27 mouse cellular contexts compared by ENCODE assay signal in the genomic region with DNA sequence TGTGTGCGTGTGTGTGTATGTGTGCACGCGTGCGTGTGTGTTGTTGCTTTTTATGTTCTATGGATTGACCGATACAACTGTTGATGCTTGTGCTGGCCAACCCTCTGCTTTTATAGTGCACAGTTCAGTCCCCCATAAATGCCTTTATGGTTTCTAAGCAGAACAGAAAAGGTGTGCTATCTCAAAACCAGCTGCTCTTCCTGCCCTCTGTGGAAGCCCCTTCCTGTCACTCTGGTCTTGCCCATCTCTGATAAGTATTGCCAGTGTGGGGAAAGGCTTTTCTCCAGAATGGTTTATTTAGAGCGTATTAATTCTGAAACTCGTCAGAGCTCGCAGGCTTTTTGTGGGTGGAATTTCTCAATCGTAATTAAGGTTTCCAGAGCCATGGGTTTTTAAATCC. TPM values are rescaled to one million over a fixed set of nuclear protein-coding genes. Genes with fewer than 3 reads are reported as not detected.
DNase-seq lines count a peak whose midpoint lies in the region; ATAC-seq lines count a peak whose summit lies in the region.
"Had no signal": no experiment of that assay in that cellular context is flagged by ENCODE, and none has a peak within 500 bp of the region (broad histone marks: within the 10 kb centered on the region; RNA-seq: fewer than 3 reads in every experiment).

No protein-coding gene starts in this region.

- H3K27me3 ChIP-seq in liver, embryonic 11.5 days (replicated peaks; ENCODE audit: control insufficient read depth, insufficient read depth, low read length), result no peaks in the 10 kb centered on the region; the same call in 1 of the 2 replicates
- H3K27me3 ChIP-seq: CH12.LX; embryonic facial prominence, embryonic 12.5 days; embryonic facial prominence, embryonic 15.5 days; hindbrain, embryonic 13.5 days had no signal

- H3K4me1 ChIP-seq in liver, embryonic 11.5 days (replicated peaks; ENCODE audit: control insufficient read depth, insufficient read depth, low read length), result no peaks in the 10 kb centered on the region
- H3K4me1 ChIP-seq: embryonic facial prominence, embryonic 12.5 days; embryonic facial prominence, embryonic 15.5 days; hindbrain, embryonic 13.5 days had no signal

- 86% methylated on average over 9 of the region's 9 CpGs for WGBS in liver, embryonic 11.5 days

- no peak overlapping the region for H3K4me3 ChIP-seq in liver, embryonic 11.5 days (ENCODE audit: low read depth, low read length)
- H3K4me3 ChIP-seq: embryonic facial prominence, embryonic 12.5 days; embryonic facial prominence, embryonic 15.5 days; gastrocnemius, adult 2 months; hindbrain, embryonic 13.5 days had no signal

- no peak overlapping the region for H3K27ac ChIP-seq in liver, embryonic 11.5 days (ENCODE audit: low read depth, low read length)
- H3K27ac ChIP-seq: embryonic facial prominence, embryonic 12.5 days; embryonic facial prominence, embryonic 15.5 days; gastrocnemius, adult 2 months; hindbrain, embryonic 13.5 days had no signal

- H3K9ac ChIP-seq in liver, embryonic 11.5 days (ENCODE audit: low read depth, low read length), result no peak overlapping the region
- H3K9ac ChIP-seq: embryonic facial prominence, embryonic 12.5 days; embryonic facial prominence, embryonic 15.5 days; forebrain, postnatal 0 days; hindbrain, embryonic 13.5 days had no signal

- peak; percentile 65; the same call in 1 of the 2 replicates for ATAC-seq in liver, embryonic 11.5 days (replicated peaks; ENCODE audit: low FRiP score)
- ATAC-seq in common myeloid progenitor, adult 5-6 weeks (replicated peaks; ENCODE audit: low read depth, poor library complexity, severe bottlenecking), result peak; percentile 93
- ATAC-seq in megakaryocyte progenitor cell, adult 5-6 weeks (replicated peaks; ENCODE audit: poor library complexity), result peak; percentile 64
- ATAC-seq: forebrain, embryonic 14.5 days; forebrain, postnatal 0 days; hindbrain, embryonic 16.5 days had no signal

- no peak for DNase-seq in liver, embryonic 11.5 days (ENCODE audit: low spot score)
- no peak for DNase-seq in liver
- no peak for DNase-seq in urinary bladder, postnatal 10 days (ENCODE audit: low spot score)
- no peak for DNase-seq in embryo, embryonic 10.5 days (ENCODE audit: low spot score)
- DNase-seq: adrenal gland, adult 2 months; adrenal gland, postnatal 14 days; B cell, adult 2 months; cerebellum, adult 11 months; cerebellum, adult 2 months; cerebellum, adult 9-11 months; cerebellum, postnatal 36 days; forebrain, postnatal 0 days; gastrocnemius, adult 2 months; gastrocnemius, postnatal 14 days; heart, adult 11 months had no signal

- H3K36me3 ChIP-seq in liver, embryonic 11.5 days (ENCODE audit: control insufficient read depth, insufficient read depth, low read length), result peaks cover 8% of the 10 kb centered on the region; the same call in 1 of the 2 replicates

- no peaks in the 10 kb centered on the region for H3K9me3 ChIP-seq in liver, embryonic 11.5 days (ENCODE audit: control insufficient read depth, low read length)
- H3K9me3 ChIP-seq: embryonic facial prominence, embryonic 12.5 days; embryonic facial prominence, embryonic 15.5 days; G1E; hindbrain, embryonic 13.5 days had no signal

- H3K4me2 ChIP-seq in liver, embryonic 11.5 days, result no peak overlapping the region
- H3K4me2 ChIP-seq: embryonic facial prominence, embryonic 12.5 days; embryonic facial prominence, embryonic 15.5 days; heart, embryonic 11.5 days; hindbrain, embryonic 13.5 days had no signal

RNA-seq across cellular contexts. Expression of a gene that starts 4.1 kb away (rescaled TPM):
- polyA plus RNA-seq in liver, embryonic 11.5 days (2014; fragmentation: Nextera tagmentation; extraction: Ambion mirVana), result not detected in 2 replicates
- total RNA-seq in common myeloid progenitor, adult 5-6 weeks (2017), result not detected in 2 replicates
- not detected in 2 replicates for total RNA-seq in megakaryocyte progenitor cell, adult 5-6 weeks (2015)
- total RNA-seq in megakaryocyte progenitor cell, adult 5-6 weeks (2017), result not detected in 2 replicates
- total RNA-seq: adrenal gland, postnatal 14 days; CH12.LX; forebrain, postnatal 0 days; hematopoietic stem cell, adult 5-6 weeks had no signal
- polyA plus RNA-seq: embryonic facial prominence, embryonic 12.5 days; embryonic facial prominence, embryonic 15.5 days; forebrain, embryonic 11.5 days; forebrain, embryonic 14.5 days; G1E; hindbrain, embryonic 13.5 days; hindbrain, embryonic 16.5 days had no signal

RNA-seq across cellular contexts. Expression of a gene that starts 13.1 kb away (rescaled TPM):
- 28.1 and 31.9 TPM in 2 replicates for polyA plus RNA-seq in liver, embryonic 11.5 days (2014; fragmentation: Nextera tagmentation; extraction: Ambion mirVana)
- 19.1 and 26.1 TPM in 2 replicates for total RNA-seq in common myeloid progenitor, adult 5-6 weeks (2017)
- total RNA-seq in megakaryocyte progenitor cell, adult 5-6 weeks (2015), result 14.4 and 18.6 TPM in 2 replicates
- 23.3 and 27.8 TPM in 2 replicates for total RNA-seq in megakaryocyte progenitor cell, adult 5-6 weeks (2017)

RNA-seq across cellular contexts. Expression of a gene that starts 59.5 kb away (rescaled TPM):
- 0.99 and 1.1 TPM in 2 replicates for polyA plus RNA-seq in liver, embryonic 11.5 days (2014; fragmentation: Nextera tagmentation; extraction: Ambion mirVana)
- total RNA-seq in common myeloid progenitor, adult 5-6 weeks (2017), result 0.29 TPM in 1 of 2 replicates, not detected in the other
- total RNA-seq in megakaryocyte progenitor cell, adult 5-6 weeks (2015), result not detected in 2 replicates
- total RNA-seq in megakaryocyte progenitor cell, adult 5-6 weeks (2017), result not detected in 2 replicates
- total RNA-seq: CH12.LX; hematopoietic stem cell, adult 5-6 weeks had no signal
- polyA plus RNA-seq: G1E had no signal
